In the genomic region with DNA sequence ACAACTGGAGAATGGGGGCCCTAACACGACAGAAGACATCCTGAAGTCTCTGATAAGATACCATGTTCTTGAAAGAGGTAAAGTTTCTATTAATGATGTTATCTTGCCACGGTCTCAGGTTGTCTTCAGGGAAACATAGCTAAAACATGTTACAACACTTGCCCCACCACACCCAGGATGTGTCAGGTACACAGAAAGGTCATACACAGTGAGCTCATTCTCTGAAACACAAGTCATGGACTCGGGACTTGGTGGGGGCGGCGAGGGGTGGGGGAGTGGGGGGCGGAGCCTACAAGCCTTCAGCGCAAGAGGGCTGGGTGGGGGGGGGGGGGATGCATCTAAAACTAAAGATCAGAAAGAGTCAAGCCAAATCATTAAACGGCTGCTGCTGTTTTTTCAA, we compare ENCODE assay signal across 8 mouse cellular contexts. TPM values are rescaled to one million over a fixed set of nuclear protein-coding genes. Genes with fewer than 3 reads are reported as not detected.
DNase-seq lines count a peak whose midpoint lies in the region; ATAC-seq lines count a peak whose summit lies in the region.

No protein-coding gene starts in this region.

- H3K4me3 ChIP-seq in forebrain, embryonic 15.5 days: peak overlapping the region; percentile 42
- H3K4me3 ChIP-seq in limb, embryonic 10.5 days: peak overlapping the region; percentile 52
- peak overlapping the region; percentile 42 for H3K4me3 ChIP-seq in midbrain, embryonic 13.5 days (replicated peaks)

- no peaks in the 10 kb centered on the region for H3K27me3 ChIP-seq in forebrain, embryonic 15.5 days
- no peaks in the 10 kb centered on the region for H3K27me3 ChIP-seq in limb, embryonic 10.5 days (ENCODE audit: low read depth, poor library complexity, severe bottlenecking)
- no peaks in the 10 kb centered on the region for H3K27me3 ChIP-seq in midbrain, embryonic 13.5 days

- H3K4me2 ChIP-seq in forebrain, embryonic 15.5 days (replicated peaks): peak overlapping the region; percentile 83
- H3K4me2 ChIP-seq in midbrain, embryonic 13.5 days (replicated peaks): peak overlapping the region; percentile 72

- no peaks in the 10 kb centered on the region for H3K36me3 ChIP-seq in forebrain, embryonic 15.5 days
- no peaks in the 10 kb centered on the region for H3K36me3 ChIP-seq in limb, embryonic 10.5 days
- H3K36me3 ChIP-seq in midbrain, embryonic 13.5 days: no peaks in the 10 kb centered on the region

- WGBS in forebrain, embryonic 15.5 days: 13% methylated on average over 8 of the region's 8 CpGs
- 11% methylated on average over 8 of the region's 8 CpGs for WGBS in limb, embryonic 10.5 days
- 10% methylated on average over 8 of the region's 8 CpGs for WGBS in midbrain, embryonic 13.5 days

- ATAC-seq in activated CD4-positive, CD25-positive, alpha-beta regulatory T cell, adult 4 months: peak; percentile 68
- ATAC-seq in forebrain, embryonic 15.5 days (replicated peaks): peak; percentile 55; the same call in 1 of the 2 replicates
- 0 out of 2 replicates have a peak, but pooled peaks have one; percentile 37 for ATAC-seq in midbrain, embryonic 13.5 days

- H3K27ac ChIP-seq in forebrain, embryonic 15.5 days (replicated peaks): no peak overlapping the region
- peak overlapping the region; percentile 65 for H3K27ac ChIP-seq in limb, embryonic 10.5 days
- H3K27ac ChIP-seq in midbrain, embryonic 13.5 days: no peak overlapping the region

- intact Hi-C loops in heart, postnatal 25 days (cut with DNase I): loop anchor here (5.0 kb wide), 1 partner anchor 37 kb away; a partner anchor contains a TSS

- peak; percentile 87 for DNase-seq in heart, adult 11 months
- DNase-seq in heart, postnatal 25 days (ENCODE audit: low spot score): no peak
- peak; percentile 33 for DNase-seq in limb, embryonic 10.5 days (ENCODE audit: low spot score)
- no peak for DNase-seq in cerebellum, postnatal 14 days
- DNase-seq in right cerebral cortex, adult 2 months (ENCODE audit: low spot score in 2 of 2): no peak

- H3K9me3 ChIP-seq in forebrain, embryonic 15.5 days: no peaks in the 10 kb centered on the region
- no peaks in the 10 kb centered on the region for H3K9me3 ChIP-seq in limb, embryonic 10.5 days (replicated peaks)
- no peaks in the 10 kb centered on the region for H3K9me3 ChIP-seq in midbrain, embryonic 13.5 days

- no peak overlapping the region for H3K9ac ChIP-seq in forebrain, embryonic 15.5 days (replicated peaks)
- H3K9ac ChIP-seq in midbrain, embryonic 13.5 days (replicated peaks): no peak overlapping the region

- peaks cover 7% of the 10 kb centered on the region for H3K4me1 ChIP-seq in forebrain, embryonic 15.5 days
- H3K4me1 ChIP-seq in limb, embryonic 10.5 days: peaks cover 8% of the 10 kb centered on the region
- peaks cover 8% of the 10 kb centered on the region; the same call in 1 of the 2 replicates for H3K4me1 ChIP-seq in midbrain, embryonic 13.5 days (replicated peaks)

RNA-seq across cellular contexts. Expression of a gene that starts 38.7 kb away (rescaled TPM):
- 100 to 1,000 TPM in 1 of 2 experiments, 10 to 100 TPM in 1; 94.0 to 108 TPM for total RNA-seq in heart, postnatal 25 days (2021)
- polyA plus RNA-seq in activated CD4-positive, CD25-positive, alpha-beta regulatory T cell, adult 4 months (2017; shearing (Covaris generic)): 100 to 1,000 TPM; 196 to 222 TPM
- polyA plus RNA-seq in forebrain, embryonic 15.5 days (2015; fragmentation: Nextera tagmentation; extraction: Ambion mirVana): 5.7 and 6.0 TPM in 2 replicates
- 16.2 and 21.4 TPM in 2 replicates for polyA plus RNA-seq in limb, embryonic 10.5 days (2016; fragmentation: Nextera tagmentation; extraction: Ambion mirVana)
- 6.8 and 7.3 TPM in 2 replicates for polyA plus RNA-seq in midbrain, embryonic 13.5 days (2015; fragmentation: Nextera tagmentation; extraction: Ambion mirVana)

Comparison
In these comparisons a context has a peak if more than half of its experiments do, and no peak if none do; other contexts are left out.
1. DNase-seq: peak in heart, adult 11 months (single experiment) and limb, embryonic 10.5 days (single experiment); none in heart, postnatal 25 days (single experiment), cerebellum, postnatal 14 days (0 of 2) and right cerebral cortex, adult 2 months (0 of 2).
2. Peak in every context shown above with its lines, with median percentiles within 50 percentile points of each other: ATAC-seq and H3K4me3 ChIP-seq.